Mouse (Mus musculus) activated CD4-positive, CD25-positive, alpha-beta regulatory T cell, adult 4 months (primary cell): ENCODE measurements around the gene Asprv1. TPM values are rescaled to one million over a fixed set of nuclear protein-coding genes. Genes with fewer than 3 reads are reported as not detected.
A peak's percentile ranks its signal among the peaks of the same experiment; 100 is the strongest.

ENCODE experiments used
- ATAC-seq: one replicate; pipeline ENCODE4 v1.8.0; 2017
- polyA plus RNA-seq, 2 experiments: library from polyadenylated mRNA; unstranded; fragments of 100-300 nt; shearing (Covaris generic); gene quantifications; one replicate each; pipeline ENCODE4 v1.2.1; 2017

The Asprv1 gene
- under 1 TPM; 0.29 to 0.31 TPM for polyA plus RNA-seq

- ATAC-seq: no peak
These were observed at the start of gene Asprv1 for GRCm38 (mm10) chr6:86627946-86628345. Gene Asprv1, plus strand, starts transcription at chr6:86628164.

- no peak for ATAC-seq
These were observed 49.6 kb upstream of the Asprv1 start for GRCm38 (mm10) chr6:86578396-86578795.

- ATAC-seq: no peak
These were observed 48.7 kb upstream of the Asprv1 start for GRCm38 (mm10) chr6:86579066-86579784.

- no peak for ATAC-seq
These were observed 48.0 kb upstream of the Asprv1 start for GRCm38 (mm10) chr6:86579926-86580325.

- ATAC-seq: no peak
These were observed 44.8 kb upstream of the Asprv1 start for GRCm38 (mm10) chr6:86583141-86583540.

GRCm38 (mm10) chr6:86583601-86584215, 44.3 kb upstream of the Asprv1 start:
- ATAC-seq: peak; percentile 67

- no peak for ATAC-seq
These were observed 43.5 kb upstream of the Asprv1 start for GRCm38 (mm10) chr6:86584296-86585015.

- peak; percentile 67 for ATAC-seq
These were observed 42.8 kb upstream of the Asprv1 start for GRCm38 (mm10) chr6:86585070-86585600.

GRCm38 (mm10) chr6:86586070-86586469, 41.9 kb upstream of the Asprv1 start:
- no peak for ATAC-seq

GRCm38 (mm10) chr6:86588429-86588828, 39.5 kb upstream of the Asprv1 start:
- ATAC-seq: no peak

GRCm38 (mm10) chr6:86593146-86593897, 34.6 kb upstream of the Asprv1 start:
- ATAC-seq: peak; percentile 96

- ATAC-seq: no peak
These were observed 33.3 kb upstream of the Asprv1 start for GRCm38 (mm10) chr6:86594636-86595035.

GRCm38 (mm10) chr6:86595865-86596440, 32.0 kb upstream of the Asprv1 start:
- no peak for ATAC-seq

- no peak for ATAC-seq
These were observed 29.2 kb upstream of the Asprv1 start for GRCm38 (mm10) chr6:86598742-86599193.

GRCm38 (mm10) chr6:86599197-86599596, 28.8 kb upstream of the Asprv1 start:
- ATAC-seq: no peak

- ATAC-seq: peak; percentile 85
These were observed 28.0 kb upstream of the Asprv1 start for GRCm38 (mm10) chr6:86599951-86600414.

GRCm38 (mm10) chr6:86605260-86605659, 22.7 kb upstream of the Asprv1 start:
- ATAC-seq: peak; percentile 55

GRCm38 (mm10) chr6:86606289-86606688, 21.7 kb upstream of the Asprv1 start:
- no peak for ATAC-seq

- ATAC-seq: peak; percentile 90
These were observed 20.5 kb upstream of the Asprv1 start for GRCm38 (mm10) chr6:86607471-86607870.

- ATAC-seq: no peak
These were observed 18.7 kb upstream of the Asprv1 start for GRCm38 (mm10) chr6:86609235-86609634.

- no peak for ATAC-seq
These were observed 17.2 kb upstream of the Asprv1 start for GRCm38 (mm10) chr6:86610714-86611113.

GRCm38 (mm10) chr6:86615301-86615700, 12.7 kb upstream of the Asprv1 start:
- ATAC-seq: peak; percentile 52
